Mouse (Mus musculus) midbrain, postnatal 0 days (tissue): Measurements from ENCODE around the gene Gm7075. TPM values are rescaled to one million over a fixed set of nuclear protein-coding genes. Genes with fewer than 3 reads are reported as not detected.

Experiments used
- ATAC-seq: fragments of 200-750 bp; cut with Nextera tagmentation; 2 replicates; pipeline ENCODE4 v1.8.0; 2017; ENCODE audit warnings: moderate number of reproducible peaks, mild to moderate bottlenecking, moderate TSS enrichment, moderate library complexity; ENCODE audit not compliant: low FRiP score
- DNase-seq: peaks from one replicate; pipeline ENCODE4 v3.0.0-alpha.2; 2015; ENCODE audit warnings: low spot score
- H3K27ac ChIP-seq: fragments of 300-500 bp; sonication (generic); 2 replicates; pipeline ENCODE4 v1.5.1; 2014; ENCODE audit warnings: low read depth, mild to moderate bottlenecking, low read length, mixed read lengths
- H3K27me3 ChIP-seq: fragments of 300-500 bp; sonication (generic); 2 replicates; pipeline ENCODE4 v1.6.1; 2014; ENCODE audit warnings: low read length, control low read depth, mixed read lengths; ENCODE audit not compliant: insufficient read depth
- H3K36me3 ChIP-seq: fragments of 300-500 bp; sonication (generic); 2 replicates; pipeline ENCODE4 v1.6.1; 2014; ENCODE audit warnings: low read length, control low read depth, mixed read lengths; ENCODE audit not compliant: insufficient read depth
- H3K4me1 ChIP-seq: fragments of 300-500 bp; sonication (generic); 2 replicates; pipeline ENCODE4 v1.6.1; 2014; ENCODE audit warnings: mild to moderate bottlenecking, control low read depth, antibody characterized with exemption, low read length, mixed read lengths; ENCODE audit not compliant: insufficient read depth
- H3K4me2 ChIP-seq: fragments of 300-500 bp; sonication (generic); 2 replicates; pipeline ENCODE4 v1.6.1; 2014; ENCODE audit warnings: low read depth, mild to moderate bottlenecking, low read length, mixed read lengths; ENCODE audit not compliant: poor library complexity, severe bottlenecking
- H3K4me3 ChIP-seq: fragments of 300-500 bp; sonication (generic); 2 replicates; pipeline ENCODE4 v1.5.1; 2014; ENCODE audit warnings: low read depth, mild to moderate bottlenecking, low read length, moderate library complexity
- H3K9ac ChIP-seq: fragments of 300-500 bp; sonication (generic); replicated peaks from 2 replicates; pipeline ENCODE4 v1.6.1; 2014; ENCODE audit warnings: mild to moderate bottlenecking, low read length, moderate library complexity, mixed read lengths; ENCODE audit not compliant: poor library complexity, severe bottlenecking
- H3K9me3 ChIP-seq: fragments of 300-500 bp; sonication (generic); 2 replicates; pipeline ENCODE4 v1.6.1; 2016; ENCODE audit warnings: low read length, control low read depth
- CTCF ChIP-seq: IDR thresholded peaks from 2 replicates; pipeline ENCODE4 v1.5.1; 2016; ENCODE audit warnings: antibody characterized with exemption, mild to moderate bottlenecking
- WGBS: fragments of 180-500 bp; shearing (Covaris S2); extraction: QIAGEN DNeasy Blood & Tissue Kit; methylation state at CpG from one replicate; pipeline ENCODE4 v1.1.7; 2014; 5-methylcytosine and 5-hydroxymethylcytosine counted together
- polyA plus RNA-seq: library from polyadenylated mRNA; unstranded; fragments of >200 nt; fragmentation: Nextera tagmentation; extraction: Ambion mirVana; gene quantifications from 2 replicates; pipeline ENCODE4 v1.2.1, GENCODE M21; 2015
- total RNA-seq: library from RNA; depleted of rRNA; stranded (reverse); fragments of >200 nt; gene quantifications from 2 replicates; pipeline ENCODE4 v1.2.3, GENCODE M21; 2014

Gene Gm7075
- total and polyA plus RNA-seq, 2 experiments from 2014 or later, result not detected

GRCm38 (mm10) chr10:63439694-63440228 is 18.2 kb upstream of the Gm7075 start:
- DNase-seq, result no peak
- ATAC-seq, result no peak
- Histone ChIP-seq H3K4me1 (no peaks in the 10 kb centered on the region), H3K27me3 (no peaks in the 10 kb centered on the region), H3K9ac (no peak overlapping the region), H3K4me2 (no peak overlapping the region), H3K36me3 (no peaks in the 10 kb centered on the region), H3K4me3 (no peak overlapping the region), H3K27ac (no peak overlapping the region), H3K9me3 (no peaks in the 10 kb centered on the region)
- TF ChIP-seq CTCF, result no peak
- WGBS, result 74% methylated on average over 7 of the region's 7 CpGs

- ATAC-seq, result no peak
These were observed 17.2 kb upstream of the Gm7075 start for GRCm38 (mm10) chr10:63438736-63439262.

GRCm38 (mm10) chr10:63432887-63433286 is 11.3 kb upstream of the Gm7075 start:
- H3K4me2 ChIP-seq, result no peak overlapping the region
- H3K27ac ChIP-seq, result no peak overlapping the region
- H3K9me3 ChIP-seq, result no peaks in the 10 kb centered on the region
- H3K4me1 ChIP-seq, result no peaks in the 10 kb centered on the region
- no peaks in the 10 kb centered on the region for H3K36me3 ChIP-seq
- no peak for DNase-seq
- no peak for ATAC-seq
- no peak overlapping the region for H3K4me3 ChIP-seq
- 93% methylated on average over 2 of the region's 2 CpGs for WGBS
- H3K9ac ChIP-seq, result no peak overlapping the region
- H3K27me3 ChIP-seq, result no peaks in the 10 kb centered on the region
- no peak for TF ChIP-seq CTCF

More at GRCm38 (mm10) chr10:63438736-63439262, 17.2 kb upstream of the Gm7075 start:
- Histone ChIP-seq H3K36me3 (no peaks in the 10 kb centered on the region), H3K4me2 (no peak overlapping the region), H3K9ac (no peak overlapping the region), H3K27me3 (no peaks in the 10 kb centered on the region), H3K4me1 (no peaks in the 10 kb centered on the region), H3K4me3 (no peak overlapping the region), H3K27ac (no peak overlapping the region), H3K9me3 (no peaks in the 10 kb centered on the region)
- DNase-seq, result no peak
- TF ChIP-seq CTCF, result 0 out of 2 replicates have a peak, but pooled peaks have one; percentile 4

- 93% methylated on average over 8 of the region's 8 CpGs for WGBS
- Histone ChIP-seq H3K27ac (no peak overlapping the region), H3K4me2 (no peak overlapping the region), H3K36me3 (no peaks in the 10 kb centered on the region), H3K9me3 (no peaks in the 10 kb centered on the region), H3K4me3 (no peak overlapping the region), H3K27me3 (no peaks in the 10 kb centered on the region), H3K9ac (no peak overlapping the region), H3K4me1 (no peaks in the 10 kb centered on the region)
- no peak for TF ChIP-seq CTCF
- ATAC-seq, result no peak
- no peak for DNase-seq
These were observed 10.5 kb upstream of the Gm7075 start for GRCm38 (mm10) chr10:63432099-63432498.

- 93% methylated on average over 7 of the region's 7 CpGs for WGBS
- Histone ChIP-seq H3K4me1 (no peaks in the 10 kb centered on the region), H3K9ac (no peak overlapping the region), H3K27ac (no peak overlapping the region), H3K27me3 (no peaks in the 10 kb centered on the region), H3K4me3 (no peak overlapping the region), H3K9me3 (no peaks in the 10 kb centered on the region), H3K4me2 (no peak overlapping the region), H3K36me3 (no peaks in the 10 kb centered on the region)
- peak; percentile 26; the same call in 1 of the 2 replicates for TF ChIP-seq CTCF
- no peak for ATAC-seq
- DNase-seq, result no peak
These were observed 9.7 kb upstream of the Gm7075 start for GRCm38 (mm10) chr10:63431221-63431736.

GRCm38 (mm10) chr10:63429785-63430305 is 8.3 kb upstream of the Gm7075 start, which contains the start of gene Ctnna3:
Ctnna3 (plus strand) TSS chr10:63430098.
- ATAC-seq (peak; percentile 96), DNase-seq (peak; percentile 96)
- Histone ChIP-seq H3K9me3 (no peaks in the 10 kb centered on the region), H3K4me3 (peak within 1 kb of the TSS; percentile 75), H3K36me3 (no peaks in the 10 kb centered on the region), H3K4me2 (peak within 1 kb of the TSS; percentile 57), H3K27ac (peak within 1 kb of the TSS; percentile 68), H3K9ac (peak within 1 kb of the TSS; percentile 64), H3K4me1 (no peaks in the 10 kb centered on the region), H3K27me3 (no peaks in the 10 kb centered on the region)
- under 1% methylated on average over 55 of the region's 55 CpGs for WGBS
- TF ChIP-seq CTCF, result no peak
